Mouse (Mus musculus) heart, postnatal 0 days (tissue): Measurements from ENCODE around the gene Usp39.

Experiments used
- CTCF ChIP-seq: IDR thresholded peaks from 2 replicates; pipeline ENCODE4 v1.5.1; 2016; ENCODE audit warnings: antibody characterized with exemption, control low read depth, low read depth
- EP300 ChIP-seq: IDR thresholded peaks from 2 replicates; pipeline ENCODE4 v1.6.1; 2016; ENCODE audit warnings: antibody characterized with exemption, low read depth

DNA sequence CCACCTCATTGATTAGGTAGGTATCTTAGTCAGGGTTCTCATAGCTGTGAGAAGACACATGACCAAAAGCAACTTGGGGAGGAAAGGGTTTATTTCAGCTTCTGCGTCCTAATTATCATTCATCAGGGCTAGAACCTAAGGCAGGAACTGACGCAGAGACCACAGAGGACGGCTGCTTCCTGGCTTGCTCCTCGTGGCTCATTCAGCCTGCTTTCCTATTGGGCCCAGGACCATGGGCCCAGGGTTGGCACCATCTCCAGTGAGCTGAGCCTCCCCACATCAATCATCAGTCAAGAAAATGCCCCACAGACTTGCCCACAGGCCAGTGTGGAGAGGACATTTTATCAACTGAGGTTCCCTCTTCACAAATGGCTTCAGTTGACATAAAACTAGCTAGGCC is 69.5 kb downstream of the Usp39 start:
- no peak for TF ChIP-seq CTCF
- no peak for TF ChIP-seq EP300
